Mouse (Mus musculus) erythroblast, embryonic 14.5 days (primary cell): Measurements from ENCODE around the gene Ptcra.

Experiments
- GATA1 ChIP-seq: IDR thresholded peaks from 2 replicates; pipeline ENCODE4 v1.6.1; 2012; ENCODE audit warnings: low read length, inconsistent platforms, mixed read lengths
- TAL1 ChIP-seq: IDR thresholded peaks from 3 replicates; pipeline ENCODE4 v1.6.1; 2012; ENCODE audit warnings: low read length, inconsistent platforms, mixed read lengths

GRCm38 (mm10) chr17:46774131-46774472 is 10.6 kb upstream of the Ptcra start:
- no peak for TF ChIP-seq GATA1
- TF ChIP-seq TAL1, result no peak
